Mouse (Mus musculus) left cerebral cortex, adult 9 months (tissue): ENCODE results near the gene Arntl2.
"Not testable (repeated sequence)": the region's sequence is repeated elsewhere in the genome, so short reads cannot be mapped to it uniquely, and the experiment has no call there.

Experiments
- DNase-seq, 2 experiments: peaks; one replicate each; pipeline ENCODE4 v3.0.0; 2022; ENCODE audit warnings: low spot score in 2 of 2

Gene Arntl2

GRCm38 (mm10) chr6:146795924-146796545 lies at the start of gene Arntl2:
Gene Arntl2, plus strand, starts transcription at chr6:146796055.
- DNase-seq = peak; percentile 20 to 60

- DNase-seq = no peak
Measured at GRCm38 (mm10) chr6:146746577-146746976, 49.3 kb upstream of the Arntl2 start.

GRCm38 (mm10) chr6:146747057-146747456 lies 48.8 kb upstream of the Arntl2 start:
- no peak for DNase-seq

- DNase-seq = no peak
Measured at GRCm38 (mm10) chr6:146748271-146748670, 47.6 kb upstream of the Arntl2 start.

GRCm38 (mm10) chr6:146751671-146752070 lies 44.2 kb upstream of the Arntl2 start:
- DNase-seq = no peak

- no peak for DNase-seq
Measured at GRCm38 (mm10) chr6:146752178-146752577, 43.7 kb upstream of the Arntl2 start.

- no peak for DNase-seq
Measured at GRCm38 (mm10) chr6:146752612-146753011, 43.2 kb upstream of the Arntl2 start.

GRCm38 (mm10) chr6:146753560-146754160 lies 42.2 kb upstream of the Arntl2 start:
- DNase-seq = no peak

- DNase-seq = no peak
Measured at GRCm38 (mm10) chr6:146755136-146755535, 40.7 kb upstream of the Arntl2 start.

- DNase-seq = no peak
Measured at GRCm38 (mm10) chr6:146755679-146756078, 40.2 kb upstream of the Arntl2 start.

GRCm38 (mm10) chr6:146759027-146759426 lies 36.8 kb upstream of the Arntl2 start:
- DNase-seq = no peak

- DNase-seq = no peak
Measured at GRCm38 (mm10) chr6:146760022-146760421, 35.8 kb upstream of the Arntl2 start.

- DNase-seq = no peak
Measured at GRCm38 (mm10) chr6:146760736-146761135, 35.1 kb upstream of the Arntl2 start.

- no peak for DNase-seq
Measured at GRCm38 (mm10) chr6:146762264-146762898, 33.5 kb upstream of the Arntl2 start.

- DNase-seq = no peak
Measured at GRCm38 (mm10) chr6:146764593-146764992, 31.3 kb upstream of the Arntl2 start.

GRCm38 (mm10) chr6:146765270-146765669 lies 30.6 kb upstream of the Arntl2 start:
- DNase-seq = no peak

- DNase-seq = no peak
Measured at GRCm38 (mm10) chr6:146768813-146769404, 26.9 kb upstream of the Arntl2 start.

GRCm38 (mm10) chr6:146770005-146770745 lies 25.7 kb upstream of the Arntl2 start:
- DNase-seq = no peak

GRCm38 (mm10) chr6:146770808-146771207 lies 25.0 kb upstream of the Arntl2 start:
- no peak for DNase-seq

- DNase-seq = not testable (repeated sequence)
Measured at GRCm38 (mm10) chr6:146775864-146776263, 20.0 kb upstream of the Arntl2 start.

GRCm38 (mm10) chr6:146776610-146777389 lies 19.1 kb upstream of the Arntl2 start:
- no peak for DNase-seq
